Mouse (Mus musculus) midbrain, embryonic 10.5 days (tissue): Measurements from ENCODE around the gene Nfat5. TPM values are rescaled to one million over a fixed set of nuclear protein-coding genes. Genes with fewer than 3 reads are reported as not detected.

Source experiments
- DNase-seq: peaks from one replicate; pipeline ENCODE4 v3.0.0-alpha.2; 2017; ENCODE audit warnings: low spot score
- H3K27ac ChIP-seq: fragments of 300-500 bp; sonication (generic); replicated peaks from 2 replicates; pipeline ENCODE4 v1.5.1; 2016; ENCODE audit warnings: mild to moderate bottlenecking
- H3K27me3 ChIP-seq: fragments of 300-500 bp; sonication (generic); 2 replicates; pipeline ENCODE4 v1.6.1; 2016; ENCODE audit warnings: low read depth, mild to moderate bottlenecking; ENCODE audit not compliant: poor library complexity, severe bottlenecking
- H3K36me3 ChIP-seq: fragments of 300-500 bp; sonication (generic); 2 replicates; pipeline ENCODE4 v1.6.1; 2016; ENCODE audit warnings: mild to moderate bottlenecking, moderate library complexity
- H3K4me1 ChIP-seq: fragments of 300-500 bp; sonication (generic); 2 replicates; pipeline ENCODE4 v1.6.1; 2016
- H3K4me3 ChIP-seq: fragments of 300-500 bp; sonication (generic); 2 replicates; pipeline ENCODE4 v1.5.1; 2016; ENCODE audit warnings: mild to moderate bottlenecking, moderate library complexity
- H3K9me3 ChIP-seq: fragments of 300-500 bp; sonication (generic); replicated peaks from 2 replicates; pipeline ENCODE4 v1.6.1; 2016; ENCODE audit warnings: mild to moderate bottlenecking
- WGBS: fragments of 180-500 bp; shearing (Covaris S2); methylation state at CpG from one replicate; pipeline ENCODE4 v1.1.7; 2016; 5-methylcytosine and 5-hydroxymethylcytosine counted together
- polyA plus RNA-seq: library from polyadenylated mRNA; unstranded; fragments of >200 nt; fragmentation: Nextera tagmentation; extraction: Ambion mirVana; gene quantifications from 2 replicates; pipeline ENCODE4 v1.2.1, GENCODE M21; 2016

Nfat5 gene
- polyA plus RNA-seq, 1 experiment from 2014 or later, result 7.8 TPM

DNA sequence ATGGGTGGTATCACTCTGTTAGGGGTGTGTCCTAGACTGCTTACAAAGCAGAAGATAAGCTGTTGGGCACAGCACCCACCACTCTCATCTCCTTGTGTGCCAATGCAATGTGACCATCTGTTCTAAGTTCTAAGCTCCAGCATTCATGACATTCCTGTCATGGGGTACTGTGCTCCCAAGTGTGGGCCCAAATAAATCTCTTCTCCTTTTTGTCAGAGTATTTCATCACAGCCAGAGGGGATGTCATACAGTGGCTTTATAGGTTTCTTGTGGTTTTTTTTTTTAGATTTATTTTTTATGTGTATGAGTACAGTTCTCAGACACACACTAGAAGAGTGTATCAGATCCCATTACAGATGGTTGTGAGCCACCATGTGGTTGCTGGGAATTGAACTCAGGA, 24.1 kb upstream of the Nfat5 start:
- no peaks in the 10 kb centered on the region for H3K27me3 ChIP-seq
- DNase-seq, result no peak
- no peak overlapping the region for H3K27ac ChIP-seq
- H3K9me3 ChIP-seq, result no peaks in the 10 kb centered on the region
- peaks cover 15% of the 10 kb centered on the region for H3K4me1 ChIP-seq
- H3K36me3 ChIP-seq, result no peaks in the 10 kb centered on the region
- no peak overlapping the region for H3K4me3 ChIP-seq

DNA sequence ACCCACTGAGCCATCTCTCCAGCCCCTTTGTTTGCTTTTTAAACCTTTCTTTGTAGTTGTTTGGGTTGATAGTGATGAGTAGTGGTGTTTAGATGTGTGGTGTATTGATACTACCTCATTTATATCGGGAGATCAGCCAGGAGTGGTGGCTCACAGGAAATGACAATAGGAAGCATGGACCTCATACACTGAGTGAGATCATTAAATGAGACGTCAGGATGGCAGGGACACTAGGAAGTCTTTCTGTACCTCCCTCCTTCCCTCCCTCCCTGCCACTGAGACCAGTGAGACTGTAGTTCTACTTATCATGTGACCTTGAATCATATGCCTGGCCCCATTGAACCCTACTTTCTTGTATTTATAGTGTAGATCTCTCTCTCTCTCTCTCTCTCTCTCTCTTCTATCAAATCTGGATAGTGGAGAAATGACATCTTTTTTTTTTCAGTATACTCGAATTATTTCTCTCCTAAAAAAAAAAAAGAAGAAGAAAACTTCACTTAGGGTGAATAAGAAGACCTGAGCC, 23.6 kb upstream of the Nfat5 start:
- no peak overlapping the region for H3K4me3 ChIP-seq
- H3K4me1 ChIP-seq, result peaks cover 15% of the 10 kb centered on the region
- no peaks in the 10 kb centered on the region for H3K9me3 ChIP-seq
- no peaks in the 10 kb centered on the region for H3K36me3 ChIP-seq
- H3K27ac ChIP-seq, result no peak overlapping the region
- WGBS, result 68% methylated on average over 3 of the region's 3 CpGs
- no peak for DNase-seq
- H3K27me3 ChIP-seq, result no peaks in the 10 kb centered on the region

DNA sequence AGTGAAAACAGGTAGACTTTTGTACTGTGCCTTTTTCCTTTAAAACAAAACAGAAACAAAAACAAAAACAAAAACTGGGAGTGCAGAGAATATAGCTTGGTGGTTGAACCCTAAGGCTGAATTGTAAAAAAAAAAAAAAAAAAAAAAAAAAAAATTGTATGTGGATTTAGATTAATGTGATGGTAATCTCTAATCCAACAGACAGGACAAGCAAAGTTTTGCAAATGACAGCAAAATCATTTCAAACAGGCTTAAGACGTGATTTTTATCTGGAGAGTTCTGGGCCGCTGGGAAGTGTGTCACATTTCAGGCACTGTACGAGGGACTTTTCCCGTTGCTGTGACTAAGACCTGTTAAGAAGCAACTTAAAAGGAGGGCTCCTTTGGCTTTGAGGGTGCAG, 23.0 kb upstream of the Nfat5 start:
- Histone ChIP-seq H3K27me3 (no peaks in the 10 kb centered on the region), H3K36me3 (no peaks in the 10 kb centered on the region), H3K27ac (no peak overlapping the region), H3K9me3 (no peaks in the 10 kb centered on the region), H3K4me3 (no peak overlapping the region), H3K4me1 (peaks cover 15% of the 10 kb centered on the region)
- no peak for DNase-seq
- 80% methylated on average over 4 of the region's 4 CpGs for WGBS

DNA sequence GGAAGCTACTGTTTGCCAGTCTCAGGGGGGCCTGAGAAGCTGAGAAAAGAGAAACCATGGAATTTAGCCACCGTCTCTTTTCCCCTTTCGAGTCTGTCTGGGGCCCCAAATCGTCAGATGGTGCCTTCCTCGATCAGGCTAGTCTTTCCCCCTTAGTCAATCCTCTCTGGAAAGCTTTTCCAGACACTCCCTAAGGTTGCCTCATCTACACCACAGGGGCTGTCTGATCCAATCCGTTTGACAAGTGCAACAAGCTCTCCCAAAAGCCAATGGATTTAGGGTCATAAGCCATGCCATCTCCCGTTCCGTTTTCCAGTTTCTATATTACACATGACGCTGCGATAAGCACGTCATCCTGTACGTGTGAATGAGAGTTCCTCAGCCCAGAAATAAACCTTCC, 22.5 kb upstream of the Nfat5 start:
- no peaks in the 10 kb centered on the region for H3K9me3 ChIP-seq
- no peak overlapping the region for H3K27ac ChIP-seq
- H3K4me1 ChIP-seq, result peaks cover 10% of the 10 kb centered on the region
- WGBS, result 69% methylated on average over 11 of the region's 11 CpGs
- H3K4me3 ChIP-seq, result no peak overlapping the region
- H3K27me3 ChIP-seq, result no peaks in the 10 kb centered on the region
- DNase-seq, result no peak
- H3K36me3 ChIP-seq, result no peaks in the 10 kb centered on the region

DNA sequence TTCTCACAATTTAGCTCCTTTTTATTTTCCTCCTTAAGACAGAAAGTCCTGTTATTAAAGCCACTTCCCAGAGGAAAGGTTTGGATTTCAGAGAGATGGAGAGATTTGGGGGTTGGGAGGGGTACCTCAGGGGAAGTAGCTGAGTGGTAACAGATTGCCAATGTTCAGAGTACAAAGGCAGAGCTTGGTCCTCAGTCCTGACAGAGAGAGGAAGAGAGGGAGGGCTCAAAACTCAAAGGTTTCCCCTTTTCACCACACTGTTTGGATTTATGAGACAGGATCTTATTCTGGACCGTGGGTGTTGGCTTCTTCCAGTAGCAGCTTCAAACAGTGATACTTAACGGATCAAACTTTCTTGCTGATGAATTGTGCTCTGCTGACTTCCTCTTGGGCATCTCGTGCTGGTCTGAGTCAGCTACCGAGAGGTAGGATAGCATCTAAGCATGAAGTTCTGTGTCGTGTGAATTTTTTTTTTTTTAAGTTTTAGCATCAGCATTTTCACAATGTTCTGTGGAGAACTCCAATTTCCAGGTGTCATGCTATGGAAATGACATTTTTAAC, 15.9 kb upstream of the Nfat5 start:
- no peak for DNase-seq
- 81% methylated on average over 5 of the region's 5 CpGs for WGBS

DNA sequence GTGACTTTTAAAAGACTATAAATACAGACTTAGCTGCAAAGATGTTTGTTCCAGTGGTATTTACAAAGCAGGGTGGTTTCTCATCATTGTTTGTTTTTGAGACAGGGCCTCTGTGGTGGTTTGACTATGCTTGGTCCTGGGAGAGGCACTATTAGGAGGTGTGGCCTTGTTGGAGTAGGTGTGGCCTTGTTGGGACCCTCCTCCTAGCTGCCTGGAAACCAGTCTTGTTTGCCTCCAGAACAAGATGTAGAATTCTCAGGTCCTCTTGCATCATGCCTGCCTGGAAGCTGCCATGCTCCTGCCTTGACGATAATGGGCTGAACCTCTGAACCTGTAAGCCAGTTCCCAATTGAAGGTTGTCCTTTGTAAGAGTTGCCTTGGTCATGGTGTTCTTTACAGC, 14.7 kb upstream of the Nfat5 start:
- H3K36me3 ChIP-seq, result no peaks in the 10 kb centered on the region
- H3K27me3 ChIP-seq, result no peaks in the 10 kb centered on the region
- 86% methylated on average over 1 of the region's 1 CpGs for WGBS
- H3K9me3 ChIP-seq, result no peaks in the 10 kb centered on the region
- no peak for DNase-seq
- H3K27ac ChIP-seq, result no peak overlapping the region
- no peak overlapping the region for H3K4me3 ChIP-seq
- no peaks in the 10 kb centered on the region for H3K4me1 ChIP-seq

More for the DNA sequence above, 15.9 kb upstream of the Nfat5 start:
- Histone ChIP-seq H3K27me3 (no peaks in the 10 kb centered on the region), H3K27ac (no peak overlapping the region), H3K9me3 (no peaks in the 10 kb centered on the region), H3K36me3 (no peaks in the 10 kb centered on the region), H3K4me3 (no peak overlapping the region), H3K4me1 (no peaks in the 10 kb centered on the region)

DNA sequence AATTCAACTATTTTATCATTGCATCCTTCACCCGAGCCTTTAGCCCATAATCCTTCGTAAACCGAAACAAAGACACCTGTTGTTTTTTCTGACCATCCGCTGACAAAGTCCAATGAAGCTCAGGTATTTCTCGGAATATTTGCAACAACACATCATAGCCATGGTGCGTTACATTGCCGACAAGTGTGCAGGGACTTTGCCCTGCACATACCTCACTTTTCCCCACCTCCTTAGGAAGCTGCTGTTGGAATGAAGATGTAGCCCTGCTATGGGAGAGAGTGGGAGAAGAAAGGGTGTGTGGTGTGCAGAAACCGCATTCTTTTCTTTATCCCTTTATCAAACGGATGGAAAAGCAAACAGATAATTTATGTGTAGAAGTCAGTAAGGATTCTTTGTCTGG, 6.6 kb upstream of the Nfat5 start:
- no peak overlapping the region for H3K4me3 ChIP-seq
- no peaks in the 10 kb centered on the region for H3K36me3 ChIP-seq
- H3K4me1 ChIP-seq, result peaks cover 4% of the 10 kb centered on the region
- no peaks in the 10 kb centered on the region for H3K27me3 ChIP-seq
- no peak overlapping the region for H3K27ac ChIP-seq
- WGBS, result 74% methylated on average over 9 of the region's 9 CpGs
- H3K9me3 ChIP-seq, result no peaks in the 10 kb centered on the region
- no peak for DNase-seq

DNA sequence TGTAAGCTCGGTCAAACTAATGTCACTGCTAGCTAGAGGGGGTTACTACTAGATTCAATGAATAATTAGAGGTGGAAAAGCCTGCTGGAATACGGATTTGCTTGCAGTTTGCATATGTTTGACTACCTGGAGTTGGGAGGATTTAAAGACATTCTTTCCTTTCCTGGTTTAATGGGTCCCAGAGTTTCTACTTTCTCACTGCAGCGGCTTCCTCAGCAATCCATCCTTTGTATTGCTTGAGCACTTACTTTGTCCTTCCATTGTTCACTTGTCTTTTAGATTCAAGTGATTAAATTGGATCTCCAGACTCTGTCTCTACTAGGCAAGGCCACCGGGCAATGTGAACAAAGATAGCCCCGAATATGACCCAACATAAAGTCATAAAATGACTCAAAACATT, 5.7 kb upstream of the Nfat5 start:
- Histone ChIP-seq H3K36me3 (no peaks in the 10 kb centered on the region), H3K9me3 (no peaks in the 10 kb centered on the region), H3K27me3 (no peaks in the 10 kb centered on the region), H3K4me3 (no peak overlapping the region), H3K4me1 (peaks cover 7% of the 10 kb centered on the region), H3K27ac (no peak overlapping the region)
- WGBS, result 45% methylated on average over 5 of the region's 5 CpGs
- no peak for DNase-seq

DNA sequence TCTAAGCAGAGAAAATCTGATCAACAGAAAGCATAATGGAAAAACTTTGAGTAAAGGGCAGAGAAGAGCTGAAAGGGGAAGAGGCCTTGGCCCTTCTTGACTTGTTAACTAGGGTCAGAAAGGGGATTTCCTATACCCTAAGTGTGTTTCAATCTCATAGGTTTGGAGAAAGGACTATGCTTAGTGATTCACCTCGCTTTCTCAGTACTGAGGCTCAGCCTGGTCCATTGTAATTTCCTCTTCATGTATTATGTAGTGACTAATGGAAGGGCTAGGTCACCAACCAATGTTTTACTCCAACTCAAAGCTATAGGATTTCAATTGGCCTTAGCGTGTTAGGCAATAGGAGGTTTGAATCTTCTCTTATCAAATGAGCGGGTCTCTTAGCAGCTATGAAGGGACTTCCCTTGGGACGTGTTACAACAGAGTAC, 2.1 kb upstream of the Nfat5 start:
- H3K36me3 ChIP-seq, result no peaks in the 10 kb centered on the region
- no peak overlapping the region for H3K27ac ChIP-seq
- DNase-seq, result no peak
- H3K4me1 ChIP-seq, result peaks cover 27% of the 10 kb centered on the region
- 82% methylated on average over 4 of the region's 4 CpGs for WGBS
- no peaks in the 10 kb centered on the region for H3K27me3 ChIP-seq
- no peaks in the 10 kb centered on the region for H3K9me3 ChIP-seq
- H3K4me3 ChIP-seq, result no peak overlapping the region

DNA sequence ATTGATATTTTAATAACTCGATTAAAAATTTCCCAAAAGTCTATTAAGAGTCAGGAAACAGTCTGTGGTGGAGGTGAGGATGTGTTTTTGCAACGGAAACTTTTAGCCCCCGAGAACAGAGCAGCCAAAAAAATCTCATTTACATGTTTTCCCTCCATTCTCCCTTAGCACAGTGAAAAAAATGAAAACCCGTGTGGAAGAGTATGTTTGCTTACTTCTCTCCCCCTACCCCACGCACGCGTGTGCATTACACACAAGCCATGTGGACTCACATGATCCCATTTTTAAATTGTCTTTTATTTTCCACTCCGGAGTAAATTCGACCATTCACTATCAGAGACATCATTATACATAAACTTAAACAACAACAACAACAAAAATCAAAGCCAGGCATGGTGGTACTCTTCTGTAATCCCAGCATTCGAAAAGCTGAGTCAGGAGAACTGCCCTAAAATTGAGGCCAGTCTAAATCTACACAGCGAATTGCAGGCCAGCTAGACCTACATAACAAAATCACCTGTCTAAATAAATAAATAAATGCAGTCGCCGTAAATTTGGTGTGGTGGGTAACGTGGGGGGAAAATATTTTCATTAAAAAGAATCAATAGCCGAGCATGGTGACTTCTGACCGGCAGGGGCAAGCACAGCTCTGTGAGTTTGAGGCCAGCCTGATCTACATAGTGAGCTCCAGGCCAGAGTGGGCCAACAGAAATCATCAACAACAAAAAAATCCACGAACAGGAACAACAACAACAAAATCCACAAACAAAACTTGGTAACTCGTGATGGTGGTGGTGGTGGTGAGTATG, 947 bp upstream of the Nfat5 start:
- WGBS, result 64% methylated on average over 18 of the region's 18 CpGs
- DNase-seq, result no peak
- no peaks in the 10 kb centered on the region for H3K27me3 ChIP-seq

DNA sequence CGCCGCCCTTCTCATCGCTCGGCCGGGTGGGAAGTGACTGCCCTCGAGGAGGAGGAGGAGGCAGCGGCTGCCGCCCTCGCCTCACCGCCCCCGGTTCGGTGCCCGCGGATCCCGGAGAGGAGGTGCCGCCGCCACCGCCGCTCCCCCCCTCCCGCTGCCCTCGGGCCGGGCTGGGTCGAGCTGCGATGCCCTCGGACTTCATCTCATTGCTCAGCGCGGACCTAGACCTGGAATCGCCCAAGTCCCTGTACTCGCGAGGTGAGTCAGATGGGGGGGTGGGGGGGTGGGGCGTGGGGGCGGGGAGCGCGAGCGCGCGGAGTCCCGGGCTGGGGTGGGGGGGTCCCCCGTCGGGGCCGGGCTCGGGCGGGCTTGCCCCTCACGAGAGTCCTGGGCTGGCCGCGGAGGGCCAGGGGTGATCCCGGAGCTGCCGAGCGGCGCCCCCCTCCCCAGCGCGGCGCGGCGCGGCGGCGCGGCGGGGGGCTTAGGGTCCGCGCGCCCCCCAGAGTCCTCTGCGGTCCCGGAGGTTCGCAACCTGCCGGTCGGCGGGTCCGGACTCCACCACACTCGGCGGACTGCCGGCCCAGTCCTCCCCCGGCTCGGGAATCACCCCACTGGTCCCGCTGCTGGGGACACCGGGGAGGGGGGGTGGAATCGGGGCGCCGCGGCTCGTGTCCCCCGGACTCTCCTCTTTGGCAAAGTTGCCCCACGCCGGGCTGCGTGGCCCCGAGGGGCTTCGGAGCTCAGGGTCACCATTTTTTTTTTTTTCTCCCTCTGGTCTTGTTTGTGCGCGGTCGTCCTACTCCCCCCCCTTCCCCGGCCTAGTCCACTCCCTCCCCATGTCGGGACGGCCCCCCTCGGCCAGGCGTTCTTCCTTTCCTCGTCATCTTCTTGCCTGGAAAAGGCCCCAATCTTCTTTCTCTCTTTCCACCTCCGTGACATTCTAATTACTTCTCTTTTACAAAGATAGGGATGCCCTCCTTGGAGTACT, 665 bp downstream of the Nfat5 start:
- peak; percentile 60 for DNase-seq
- 0 out of 2 replicates have a peak, but pooled peaks cover under 1% of the 10 kb centered on the region for H3K36me3 ChIP-seq
- peaks cover 23% of the 10 kb centered on the region for H3K4me1 ChIP-seq
- no peaks in the 10 kb centered on the region for H3K27me3 ChIP-seq
- H3K4me3 ChIP-seq, result peak overlapping the region; percentile 99
- H3K27ac ChIP-seq, result peak overlapping the region; percentile 97
- no peaks in the 10 kb centered on the region for H3K9me3 ChIP-seq
- under 1% methylated on average over 79 of the region's 98 CpGs for WGBS

More for the DNA sequence above, 947 bp upstream of the Nfat5 start:
- no peaks in the 10 kb centered on the region for H3K36me3 ChIP-seq
- H3K4me3 ChIP-seq, result peak overlapping the region; percentile 99
- H3K4me1 ChIP-seq, result peaks cover 23% of the 10 kb centered on the region
- H3K27ac ChIP-seq, result peak overlapping the region; percentile 97
- H3K9me3 ChIP-seq, result no peaks in the 10 kb centered on the region

DNA sequence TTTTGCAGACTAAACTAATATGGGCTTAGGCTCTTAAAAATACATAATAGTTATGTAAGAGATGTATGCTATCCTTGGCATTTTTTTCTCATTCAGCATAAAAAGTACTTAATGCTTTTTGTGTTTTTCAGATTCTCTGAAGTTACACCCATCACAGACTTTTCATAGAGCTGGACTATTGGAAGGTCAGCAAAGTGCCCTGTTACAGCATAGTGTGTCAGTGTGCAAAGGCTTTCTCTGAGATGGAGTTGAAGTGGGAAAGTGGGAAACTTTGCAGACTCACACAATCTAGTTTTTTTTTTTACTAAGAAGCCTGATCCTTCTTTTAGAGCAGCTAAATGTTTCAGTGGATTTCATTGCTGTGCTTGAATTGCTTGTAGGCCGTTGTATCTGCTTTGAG, 2.2 kb downstream of the Nfat5 start:
- DNase-seq, result no peak
- Histone ChIP-seq H3K36me3 (peaks cover 12% of the 10 kb centered on the region), H3K9me3 (no peaks in the 10 kb centered on the region), H3K27ac (no peak overlapping the region), H3K4me3 (0 out of 2 replicates have a peak overlapping the region, but pooled peaks have one; percentile 99), H3K27me3 (no peaks in the 10 kb centered on the region), H3K4me1 (peaks cover 23% of the 10 kb centered on the region)
- WGBS, result 83% methylated on average over 1 of the region's 1 CpGs
